Mouse (Mus musculus) neural tube, embryonic 11.5 days (tissue): ENCODE results near the gene Pafah1b1. TPM values are rescaled to one million over a fixed set of nuclear protein-coding genes. Genes with fewer than 3 reads are reported as not detected.

Experiments
- ATAC-seq: fragments of 200-750 bp; cut with Nextera tagmentation; 2 replicates; pipeline ENCODE4 v1.8.0; 2017; ENCODE audit warnings: moderate number of reproducible peaks, mild to moderate bottlenecking, moderate TSS enrichment, moderate library complexity; ENCODE audit not compliant: insufficient read depth, low FRiP score, low TSS enrichment
- DNase-seq: peaks from one replicate; pipeline ENCODE4 v3.0.0-alpha.2; 2015; ENCODE audit warnings: low spot score
- H3K27ac ChIP-seq: fragments of 300-500 bp; sonication (generic); 2 replicates; pipeline ENCODE4 v1.5.1; 2014; ENCODE audit warnings: low read depth, mild to moderate bottlenecking, low read length
- H3K27me3 ChIP-seq: fragments of 300-500 bp; sonication (generic); 2 replicates; pipeline ENCODE4 v1.6.1; 2014; ENCODE audit warnings: mild to moderate bottlenecking, low read length, mixed read lengths; ENCODE audit not compliant: control insufficient read depth, insufficient read depth
- H3K36me3 ChIP-seq: fragments of 300-500 bp; sonication (generic); 2 replicates; pipeline ENCODE4 v1.6.1; 2014; ENCODE audit warnings: mild to moderate bottlenecking, low read length, moderate library complexity, mixed read lengths; ENCODE audit not compliant: control insufficient read depth, insufficient read depth
- H3K4me1 ChIP-seq: fragments of 300-500 bp; sonication (generic); 2 replicates; pipeline ENCODE4 v1.6.1; 2014; ENCODE audit warnings: low read length, mixed read lengths; ENCODE audit not compliant: control insufficient read depth, insufficient read depth
- H3K4me2 ChIP-seq: fragments of 300-500 bp; sonication (generic); 2 replicates; pipeline ENCODE4 v1.6.1; 2014; ENCODE audit warnings: low read depth, mild to moderate bottlenecking, moderate library complexity
- H3K4me3 ChIP-seq: fragments of 300-500 bp; sonication (generic); 2 replicates; pipeline ENCODE4 v1.5.1; 2014; ENCODE audit warnings: low read depth, low read length
- H3K9ac ChIP-seq: fragments of 300-500 bp; sonication (generic); 2 replicates; pipeline ENCODE4 v1.6.1; 2014; ENCODE audit warnings: mild to moderate bottlenecking, low read length
- H3K9me3 ChIP-seq: fragments of 300-500 bp; sonication (generic); 2 replicates; pipeline ENCODE4 v1.6.1; 2016; ENCODE audit warnings: low read length; ENCODE audit not compliant: control insufficient read depth
- WGBS: fragments of 180-500 bp; shearing (Covaris S2); extraction: QIAGEN DNeasy Blood & Tissue Kit; methylation state at CpG from one replicate; pipeline ENCODE4 v1.1.7; 2014; 5-methylcytosine and 5-hydroxymethylcytosine counted together
- polyA plus RNA-seq: library from polyadenylated mRNA; unstranded; fragments of >200 nt; fragmentation: Nextera tagmentation; extraction: Ambion mirVana; gene quantifications from 2 replicates; pipeline ENCODE4 v1.2.1, GENCODE M21; 2014

Gene Pafah1b1
- polyA plus RNA-seq, 1 experiment from 2014 or later = 95.3 TPM

GRCm38 (mm10) chr11:74671013-74671412, 53.5 kb downstream of the Pafah1b1 start:
- DNase-seq = no peak
- WGBS = 92% methylated on average over 1 of the region's 1 CpGs

GRCm38 (mm10) chr11:74670151-74670550, 54.3 kb downstream of the Pafah1b1 start:
- no peak for DNase-seq

More at GRCm38 (mm10) chr11:74671013-74671412, 53.5 kb downstream of the Pafah1b1 start:
- Histone ChIP-seq H3K4me1 (no peaks in the 10 kb centered on the region), H3K4me3 (no peak overlapping the region), H3K27me3 (no peaks in the 10 kb centered on the region), H3K9me3 (no peaks in the 10 kb centered on the region), H3K27ac (no peak overlapping the region), H3K4me2 (no peak overlapping the region), H3K9ac (no peak overlapping the region), H3K36me3 (peaks cover 17% of the 10 kb centered on the region)
- no peak for ATAC-seq

GRCm38 (mm10) chr11:74668971-74669370, 55.5 kb downstream of the Pafah1b1 start:
- no peak overlapping the region for H3K27ac ChIP-seq

More at GRCm38 (mm10) chr11:74670151-74670550, 54.3 kb downstream of the Pafah1b1 start:
- Histone ChIP-seq H3K9me3 (no peaks in the 10 kb centered on the region), H3K36me3 (peaks cover 16% of the 10 kb centered on the region), H3K4me3 (no peak overlapping the region), H3K9ac (no peak overlapping the region), H3K27ac (no peak overlapping the region), H3K4me2 (no peak overlapping the region), H3K27me3 (no peaks in the 10 kb centered on the region), H3K4me1 (no peaks in the 10 kb centered on the region)
- no peak for ATAC-seq

GRCm38 (mm10) chr11:74668466-74668865, 56.0 kb downstream of the Pafah1b1 start:
- WGBS = 92% methylated on average over 5 of the region's 5 CpGs
- H3K36me3 ChIP-seq = peaks cover 18% of the 10 kb centered on the region
- ATAC-seq = no peak

More at GRCm38 (mm10) chr11:74668971-74669370, 55.5 kb downstream of the Pafah1b1 start:
- no peak for ATAC-seq
- Histone ChIP-seq H3K9ac (no peak overlapping the region), H3K4me2 (no peak overlapping the region), H3K4me3 (no peak overlapping the region), H3K36me3 (peaks cover 16% of the 10 kb centered on the region), H3K9me3 (no peaks in the 10 kb centered on the region), H3K4me1 (no peaks in the 10 kb centered on the region), H3K27me3 (no peaks in the 10 kb centered on the region)
- 90% methylated on average over 2 of the region's 2 CpGs for WGBS
- DNase-seq = no peak

GRCm38 (mm10) chr11:74667582-74668010, 56.9 kb downstream of the Pafah1b1 start:
- Histone ChIP-seq H3K9me3 (no peaks in the 10 kb centered on the region), H3K4me1 (no peaks in the 10 kb centered on the region), H3K4me2 (no peak overlapping the region), H3K9ac (no peak overlapping the region), H3K27me3 (no peaks in the 10 kb centered on the region), H3K4me3 (no peak overlapping the region), H3K27ac (no peak overlapping the region), H3K36me3 (peaks cover 18% of the 10 kb centered on the region)
- WGBS = 94% methylated on average over 13 of the region's 13 CpGs
- DNase-seq (no peak), ATAC-seq (no peak)

More at GRCm38 (mm10) chr11:74668466-74668865, 56.0 kb downstream of the Pafah1b1 start:
- H3K27me3 ChIP-seq = no peaks in the 10 kb centered on the region
- no peak overlapping the region for H3K4me3 ChIP-seq
- no peaks in the 10 kb centered on the region for H3K4me1 ChIP-seq
- DNase-seq = no peak
- H3K4me2 ChIP-seq = no peak overlapping the region
- no peaks in the 10 kb centered on the region for H3K9me3 ChIP-seq
- H3K9ac ChIP-seq = no peak overlapping the region
- H3K27ac ChIP-seq = no peak overlapping the region

- no peak overlapping the region for H3K9ac ChIP-seq
- peaks cover 18% of the 10 kb centered on the region for H3K36me3 ChIP-seq
- no peak overlapping the region for H3K27ac ChIP-seq
- DNase-seq = no peak
- WGBS = 96% methylated on average over 14 of the region's 14 CpGs
- no peak for ATAC-seq
- H3K4me2 ChIP-seq = no peak overlapping the region
- no peaks in the 10 kb centered on the region for H3K27me3 ChIP-seq
- no peaks in the 10 kb centered on the region for H3K9me3 ChIP-seq
- no peak overlapping the region for H3K4me3 ChIP-seq
- H3K4me1 ChIP-seq = no peaks in the 10 kb centered on the region
These were observed 57.5 kb downstream of the Pafah1b1 start for GRCm38 (mm10) chr11:74666776-74667581.

GRCm38 (mm10) chr11:74666284-74666652, 58.2 kb downstream of the Pafah1b1 start:
- Histone ChIP-seq H3K27ac (no peak overlapping the region), H3K27me3 (no peaks in the 10 kb centered on the region), H3K36me3 (peaks cover 22% of the 10 kb centered on the region), H3K9me3 (no peaks in the 10 kb centered on the region), H3K4me1 (no peaks in the 10 kb centered on the region), H3K9ac (no peak overlapping the region), H3K4me3 (no peak overlapping the region), H3K4me2 (no peak overlapping the region)
- ATAC-seq = no peak
- 92% methylated on average over 5 of the region's 5 CpGs for WGBS
- no peak for DNase-seq

GRCm38 (mm10) chr11:74665631-74666283, 58.7 kb downstream of the Pafah1b1 start:
- H3K4me3 ChIP-seq = no peak overlapping the region
- DNase-seq (no peak), ATAC-seq (no peak)
- no peak overlapping the region for H3K9ac ChIP-seq
- H3K36me3 ChIP-seq = peaks cover 23% of the 10 kb centered on the region
- H3K4me1 ChIP-seq = no peaks in the 10 kb centered on the region
- H3K27ac ChIP-seq = no peak overlapping the region
- no peaks in the 10 kb centered on the region for H3K27me3 ChIP-seq
- H3K9me3 ChIP-seq = no peaks in the 10 kb centered on the region
- 94% methylated on average over 17 of the region's 17 CpGs for WGBS
- H3K4me2 ChIP-seq = no peak overlapping the region
